Mouse (Mus musculus) telencephalon, adult 2 months (tissue): ENCODE results near the gene Gm20388.
A peak's percentile ranks its signal among the peaks of the same experiment; 100 is the strongest.

ENCODE experiments used
- DNase-seq: peaks from one replicate; pipeline ENCODE4 v3.0.0-alpha.2; 2011; ENCODE audit warnings: low read depth, low spot score

Gene Gm20388

GRCm38 (mm10) chr8:120388246-120388645 is 477.6 kb downstream of the Gm20388 start:
- no peak for DNase-seq

GRCm38 (mm10) chr8:120390598-120390997 is 480.0 kb downstream of the Gm20388 start:
- DNase-seq, result no peak

- no peak for DNase-seq
Observed at GRCm38 (mm10) chr8:120391856-120392255, 481.2 kb downstream of the Gm20388 start.

GRCm38 (mm10) chr8:120393085-120393484 is 482.4 kb downstream of the Gm20388 start:
- DNase-seq, result no peak

- peak; percentile 40 for DNase-seq
Observed at GRCm38 (mm10) chr8:120393871-120394275, 483.2 kb downstream of the Gm20388 start.

GRCm38 (mm10) chr8:120395892-120396291 is 485.3 kb downstream of the Gm20388 start:
- no peak for DNase-seq

GRCm38 (mm10) chr8:120396756-120397155 is 486.1 kb downstream of the Gm20388 start:
- no peak for DNase-seq

GRCm38 (mm10) chr8:120397444-120398411 is 487.1 kb downstream of the Gm20388 start:
- DNase-seq, result no peak

GRCm38 (mm10) chr8:120399212-120399934 is 488.7 kb downstream of the Gm20388 start:
- DNase-seq, result no peak

GRCm38 (mm10) chr8:120401216-120401615 is 490.6 kb downstream of the Gm20388 start:
- no peak for DNase-seq

GRCm38 (mm10) chr8:120401712-120402111 is 491.1 kb downstream of the Gm20388 start:
- DNase-seq, result no peak

GRCm38 (mm10) chr8:120403606-120404269 is 493.1 kb downstream of the Gm20388 start:
- DNase-seq, result no peak

GRCm38 (mm10) chr8:120404609-120405036 is 494.0 kb downstream of the Gm20388 start:
- no peak for DNase-seq

- no peak for DNase-seq
Observed at GRCm38 (mm10) chr8:120406008-120406632, 495.5 kb downstream of the Gm20388 start.

- DNase-seq, result no peak
Observed at GRCm38 (mm10) chr8:120407701-120408240, 497.1 kb downstream of the Gm20388 start.

GRCm38 (mm10) chr8:120408241-120409215 is 497.9 kb downstream of the Gm20388 start:
- DNase-seq, result no peak

- DNase-seq, result no peak
Observed at GRCm38 (mm10) chr8:120409371-120410013, 498.9 kb downstream of the Gm20388 start.

GRCm38 (mm10) chr8:120411059-120411458 is 500.4 kb downstream of the Gm20388 start:
- no peak for DNase-seq

- DNase-seq, result no peak
Observed at GRCm38 (mm10) chr8:120411862-120412261, 501.2 kb downstream of the Gm20388 start.
